In the genomic region with DNA sequence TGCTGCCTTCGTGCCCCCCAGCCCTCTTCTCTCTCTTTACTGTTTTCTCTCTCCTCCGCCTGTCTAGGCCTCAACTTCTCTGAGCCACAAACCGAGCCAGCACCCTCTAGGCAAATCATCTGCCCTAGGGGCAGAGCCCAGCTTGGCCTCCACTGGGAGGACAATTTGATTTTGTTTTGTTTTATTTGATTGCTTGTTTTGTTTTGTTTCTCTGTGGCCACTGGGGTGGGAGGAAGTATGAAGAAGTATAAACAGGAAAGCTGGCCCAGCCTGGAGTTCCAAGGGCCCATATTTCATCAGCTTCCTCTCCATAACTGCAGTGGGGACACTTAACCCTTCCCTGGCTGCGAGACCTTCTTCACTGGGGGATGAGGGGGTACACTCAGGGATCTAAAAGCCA, we compare ENCODE assay signal across 15 mouse cellular contexts. TPM values are rescaled to one million over a fixed set of nuclear protein-coding genes. Genes with fewer than 3 reads are reported as not detected.
DNase-seq lines count a peak whose midpoint lies in the region; ATAC-seq and TF ChIP-seq lines count a peak whose summit lies in the region.
"Had no signal": no experiment of that assay in that cellular context is flagged by ENCODE, and none has a peak within 500 bp of the region (broad histone marks: within the 10 kb centered on the region; RNA-seq: fewer than 3 reads in every experiment).

No protein-coding gene starts in this region.

- TF ChIP-seq CTCF in lung, postnatal 0 days (IDR thresholded peaks at IDR 0.05): peak; percentile 21; the same call in 1 of the 2 replicates

- H3K36me3 ChIP-seq in kidney, embryonic 15.5 days: 0 out of 2 replicates have a peak, but pooled peaks cover 4% of the 10 kb centered on the region
- H3K36me3 ChIP-seq in lung, postnatal 0 days (ENCODE audit: insufficient read depth, low read length): no peaks in the 10 kb centered on the region
- no peaks in the 10 kb centered on the region for H3K36me3 ChIP-seq in stomach, embryonic 16.5 days (ENCODE audit: control insufficient read depth, insufficient read depth, low read length)
- H3K36me3 ChIP-seq: forebrain, embryonic 15.5 days had no signal

- peak overlapping the region; percentile 100 for H3K27ac ChIP-seq in kidney, embryonic 15.5 days
- H3K27ac ChIP-seq in lung, postnatal 0 days (ENCODE audit: low read length): peak overlapping the region; percentile 88
- H3K27ac ChIP-seq in stomach, embryonic 16.5 days (ENCODE audit: low read length): peak overlapping the region; percentile 89
- H3K27ac ChIP-seq: forebrain, embryonic 15.5 days; layer of hippocampus, adult 2 months; macrophage had no signal

- DNase-seq in lung, adult 18-20 months: peak; percentile 42 to 65
- DNase-seq in lung, postnatal 14 days: no peak
- DNase-seq in lung, postnatal 0 days (ENCODE audit: low spot score): peak; percentile 84
- DNase-seq in thymus, postnatal 25 days: no peak
- DNase-seq in cerebellum, adult 18-20 months: no peak
- DNase-seq: heart, adult 18-20 months; right cerebral cortex, postnatal 4 days; thymus, postnatal 14 days had no signal

- H3K27me3 ChIP-seq in kidney, embryonic 15.5 days: no peaks in the 10 kb centered on the region
- H3K27me3 ChIP-seq in lung, postnatal 0 days (replicated peaks; ENCODE audit: insufficient read depth, low read length): peaks cover 13% of the 10 kb centered on the region; the same call in 1 of the 2 replicates
- H3K27me3 ChIP-seq in stomach, embryonic 16.5 days (ENCODE audit: control insufficient read depth, insufficient read depth, low read length): peaks cover 11% of the 10 kb centered on the region

- WGBS in kidney, embryonic 15.5 days: 2% methylated on average over 4 of the region's 4 CpGs
- 13% methylated on average over 4 of the region's 4 CpGs for WGBS in lung, postnatal 0 days
- 29% methylated on average over 4 of the region's 4 CpGs for WGBS in stomach, embryonic 16.5 days

- peak overlapping the region; percentile 80 for H3K4me3 ChIP-seq in kidney, embryonic 15.5 days (replicated peaks)
- H3K4me3 ChIP-seq in lung, postnatal 0 days (ENCODE audit: low read depth, low read length): peak overlapping the region; percentile 10
- H3K4me3 ChIP-seq in stomach, embryonic 16.5 days (replicated peaks; ENCODE audit: low read length): peak overlapping the region; percentile 48
- H3K4me3 ChIP-seq: forebrain, embryonic 15.5 days; layer of hippocampus, adult 2 months; myocyte had no signal

- H3K9me3 ChIP-seq in kidney, embryonic 15.5 days (replicated peaks): no peaks in the 10 kb centered on the region
- no peaks in the 10 kb centered on the region for H3K9me3 ChIP-seq in lung, postnatal 0 days (ENCODE audit: low read length)
- H3K9me3 ChIP-seq in stomach, embryonic 16.5 days (replicated peaks; ENCODE audit: control insufficient read depth, low read length): no peaks in the 10 kb centered on the region
- H3K9me3 ChIP-seq: forebrain, embryonic 15.5 days had no signal

- H3K4me1 ChIP-seq in kidney, embryonic 15.5 days: peaks cover 91% of the 10 kb centered on the region
- H3K4me1 ChIP-seq in lung, postnatal 0 days (ENCODE audit: insufficient read depth, low read depth, low read length): peaks cover 11% of the 10 kb centered on the region; the same call in 1 of the 2 replicates
- H3K4me1 ChIP-seq in stomach, embryonic 16.5 days (ENCODE audit: control insufficient read depth, insufficient read depth, low read length): peaks cover 6% of the 10 kb centered on the region; the same call in 1 of the 2 replicates
- H3K4me1 ChIP-seq: forebrain, embryonic 15.5 days had no signal

- peak; percentile 73; the same call in 1 of the 2 replicates for TF ChIP-seq EP300 in lung, postnatal 0 days (IDR thresholded peaks at IDR 0.05)

- peak overlapping the region; percentile 72 for H3K9ac ChIP-seq in kidney, embryonic 15.5 days
- H3K9ac ChIP-seq in lung, postnatal 0 days (replicated peaks; ENCODE audit: low read depth): no peak overlapping the region
- H3K9ac ChIP-seq in stomach, embryonic 16.5 days (ENCODE audit: low read length): peak overlapping the region; percentile 68
- H3K9ac ChIP-seq: forebrain, embryonic 15.5 days had no signal

- no peak; the same call in 1 of the 2 replicates for ATAC-seq in kidney, embryonic 15.5 days (replicated peaks; ENCODE audit: low FRiP score)
- peak; percentile 42 for ATAC-seq in lung, postnatal 0 days
- no peak for ATAC-seq in stomach, embryonic 16.5 days (ENCODE audit: insufficient read depth, low FRiP score)
- no peak for ATAC-seq in inflammation-experienced regulatory T-cells, adult 6 months
- ATAC-seq: forebrain, embryonic 15.5 days had no signal

- H3K4me2 ChIP-seq in kidney, embryonic 15.5 days: peak overlapping the region; percentile 90
- H3K4me2 ChIP-seq in lung, postnatal 0 days (replicated peaks; ENCODE audit: low read depth, low read length): peak overlapping the region; percentile 73
- peak overlapping the region; percentile 87 for H3K4me2 ChIP-seq in stomach, embryonic 16.5 days (ENCODE audit: low read depth, low read length)
- H3K4me2 ChIP-seq: forebrain, embryonic 15.5 days had no signal

RNA-seq across cellular contexts. Expression of a gene that starts 6.2 kb away (rescaled TPM):
- 18.8 and 20.2 TPM in 2 replicates for polyA plus RNA-seq in kidney, embryonic 15.5 days (2015; fragmentation: Nextera tagmentation; extraction: Ambion mirVana)
- polyA plus RNA-seq in lung, postnatal 0 days (2015; fragmentation: Nextera tagmentation; extraction: Ambion mirVana): 16.8 and 17.3 TPM in 2 replicates
- 13.8 TPM in 2 replicates for polyA plus RNA-seq in stomach, embryonic 16.5 days (2015; fragmentation: Nextera tagmentation; extraction: Ambion mirVana)
- not detected for polyA plus RNA-seq in inflammation-experienced regulatory T-cells, adult 6 months (2017; shearing (Covaris generic))
- polyA plus RNA-seq: forebrain, embryonic 15.5 days; macrophage; myocyte had no signal

RNA-seq across cellular contexts. Expression of a gene that starts 8.8 kb away (rescaled TPM):
- polyA plus RNA-seq in kidney, embryonic 15.5 days (2015; fragmentation: Nextera tagmentation; extraction: Ambion mirVana): 6.4 and 7.1 TPM in 2 replicates
- 2.6 and 3.0 TPM in 2 replicates for polyA plus RNA-seq in lung, postnatal 0 days (2015; fragmentation: Nextera tagmentation; extraction: Ambion mirVana)
- polyA plus RNA-seq in stomach, embryonic 16.5 days (2015; fragmentation: Nextera tagmentation; extraction: Ambion mirVana): 2.2 and 2.7 TPM in 2 replicates
- 1 to 10 TPM in 2 of 3 experiments, under 1 TPM in 1; 0.92 to 1.5 (median 1.2) TPM for polyA plus RNA-seq in inflammation-experienced regulatory T-cells, adult 6 months (2017; shearing (Covaris generic))
- polyA plus RNA-seq: forebrain, embryonic 15.5 days; myocyte had no signal

RNA-seq across cellular contexts. Expression of a gene that starts 13.8 kb away (rescaled TPM):
- 4.4 and 4.5 TPM in 2 replicates for polyA plus RNA-seq in kidney, embryonic 15.5 days (2015; fragmentation: Nextera tagmentation; extraction: Ambion mirVana)
- polyA plus RNA-seq in lung, postnatal 0 days (2015; fragmentation: Nextera tagmentation; extraction: Ambion mirVana): 1.5 and 2.2 TPM in 2 replicates
- polyA plus RNA-seq in stomach, embryonic 16.5 days (2015; fragmentation: Nextera tagmentation; extraction: Ambion mirVana): 0.99 and 1.5 TPM in 2 replicates
- under 1 TPM in 1 of 3 experiments, not detected in 2; 0.86 TPM for polyA plus RNA-seq in inflammation-experienced regulatory T-cells, adult 6 months (2017; shearing (Covaris generic))
- polyA plus RNA-seq: forebrain, embryonic 15.5 days; myocyte had no signal

RNA-seq across cellular contexts. Expression of a gene that starts 17.0 kb away (rescaled TPM):
- polyA plus RNA-seq in kidney, embryonic 15.5 days (2015; fragmentation: Nextera tagmentation; extraction: Ambion mirVana): 47.1 and 49.1 TPM in 2 replicates
- 7.3 and 7.4 TPM in 2 replicates for polyA plus RNA-seq in lung, postnatal 0 days (2015; fragmentation: Nextera tagmentation; extraction: Ambion mirVana)
- polyA plus RNA-seq in stomach, embryonic 16.5 days (2015; fragmentation: Nextera tagmentation; extraction: Ambion mirVana): 5.6 and 8.3 TPM in 2 replicates
- not detected for polyA plus RNA-seq in inflammation-experienced regulatory T-cells, adult 6 months (2017; shearing (Covaris generic))
- polyA plus RNA-seq: forebrain, embryonic 15.5 days; macrophage; myocyte had no signal

RNA-seq across cellular contexts. Expression of a gene that starts 22.9 kb away (rescaled TPM):
- 58.5 and 62.7 TPM in 2 replicates for polyA plus RNA-seq in kidney, embryonic 15.5 days (2015; fragmentation: Nextera tagmentation; extraction: Ambion mirVana)
- 1.3 and 1.9 TPM in 2 replicates for polyA plus RNA-seq in lung, postnatal 0 days (2015; fragmentation: Nextera tagmentation; extraction: Ambion mirVana)
- polyA plus RNA-seq in stomach, embryonic 16.5 days (2015; fragmentation: Nextera tagmentation; extraction: Ambion mirVana): 6.3 and 8.3 TPM in 2 replicates
- polyA plus RNA-seq in inflammation-experienced regulatory T-cells, adult 6 months (2017; shearing (Covaris generic)): not detected
- polyA plus RNA-seq: forebrain, embryonic 15.5 days; macrophage had no signal

Comparison
In these comparisons a context has a peak if more than half of its experiments do, and no peak if none do; other contexts are left out.
1. DNase-seq: peak in lung, adult 18-20 months (2 of 2) and lung, postnatal 0 days (single experiment); none in lung, postnatal 14 days (single experiment), thymus, postnatal 25 days (single experiment) and cerebellum, adult 18-20 months (0 of 2).
2. H3K4me3 ChIP-seq: peak in every context shown above with its lines; median percentile 80 in kidney, embryonic 15.5 days; 48 in stomach, embryonic 16.5 days; 10 in lung, postnatal 0 days.
3. RNA of a gene that starts 6.2 kb away (polyA plus RNA-seq): 18.8 to 20.2 TPM in kidney, embryonic 15.5 days, 16.8 to 17.3 TPM in lung, postnatal 0 days and 13.8 TPM in stomach, embryonic 16.5 days; not detected in inflammation-experienced regulatory T-cells, adult 6 months; every median in the first group is over 10 times any median in the second.
4. Peak in every context shown above with its lines, with median percentiles within 50 percentile points of each other: H3K27ac ChIP-seq and H3K4me2 ChIP-seq.